Mouse (Mus musculus): ENCODE measurements at regions not wholly inside any gene's neighbourhood (a gene's known extent, or its start where the extent isn't known, plus 50 kb on each side); places are given as distances from the start of the nearest gene placed in this dataset.
A peak's percentile ranks its signal among the peaks of the same experiment; 100 is the strongest.

GRCm38 (mm10) chr13:44128506-44129274 is 344.1 kb downstream of the Cd83 start:
- DNase-seq (ENCODE audit: low spot score in 2 of 2), result no peak

DNA sequence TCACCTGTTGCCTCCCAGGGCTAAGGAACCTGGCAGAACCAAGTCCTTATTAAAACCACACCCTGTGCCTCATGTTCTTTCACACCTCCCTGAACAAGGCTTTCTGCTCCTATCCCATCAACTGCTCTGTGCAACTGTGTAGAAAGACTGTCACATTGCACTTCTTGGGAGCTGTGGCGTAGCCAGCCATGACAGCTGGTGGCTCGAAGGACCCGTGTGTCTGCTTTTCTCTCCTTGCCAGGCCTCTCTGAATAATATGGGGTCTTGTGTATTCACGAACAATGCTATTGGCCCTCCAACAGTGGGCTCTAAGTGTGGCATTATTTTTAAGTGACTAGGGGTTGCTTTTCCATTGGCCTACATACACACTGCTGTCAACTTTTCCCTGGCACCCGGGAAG is 347.3 kb downstream of the Cd83 start:
- peak in 1 of 2 experiments; percentile 21 for DNase-seq (ENCODE audit: low spot score in 2 of 2)

- no peak for DNase-seq (ENCODE audit: low spot score in 2 of 2)
Observed at GRCm38 (mm10) chr13:44132510-44132909, 347.9 kb downstream of the Cd83 start.

GRCm38 (mm10) chr13:44133436-44133835 is 348.9 kb downstream of the Cd83 start:
- no peak for DNase-seq (ENCODE audit: low spot score in 2 of 2)

- DNase-seq (ENCODE audit: low spot score in 2 of 2), result no peak
Observed at GRCm38 (mm10) chr13:44141181-44141580, 356.6 kb downstream of the Cd83 start.

- DNase-seq (ENCODE audit: low spot score in 2 of 2), result no peak
Observed at GRCm38 (mm10) chr13:44145441-44145840, 360.9 kb downstream of the Cd83 start.

DNA sequence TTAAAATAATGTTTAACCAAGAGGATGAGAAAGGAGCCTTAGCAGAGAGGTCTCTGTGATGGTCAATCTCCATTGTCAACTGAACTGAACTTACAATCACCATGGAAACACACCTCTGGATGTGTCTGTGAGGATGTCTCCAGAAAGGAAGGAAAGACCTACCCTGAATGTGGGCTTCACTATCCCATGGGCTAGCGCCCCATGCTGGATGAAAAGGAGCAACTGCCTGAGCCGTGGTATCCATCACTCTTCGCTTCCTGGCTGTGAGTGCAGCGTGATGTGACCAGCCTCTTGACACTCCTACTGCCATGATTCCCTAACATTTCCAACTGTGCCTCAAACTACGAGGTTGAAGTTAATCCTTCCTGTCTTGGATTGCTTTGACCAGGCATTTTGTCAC is 363.3 kb downstream of the Cd83 start:
- DNase-seq (ENCODE audit: low spot score in 2 of 2), result no peak

- no peak for DNase-seq (ENCODE audit: low spot score in 2 of 2)
Observed at GRCm38 (mm10) chr13:44149499-44149898, 364.9 kb downstream of the Cd83 start.

DNA sequence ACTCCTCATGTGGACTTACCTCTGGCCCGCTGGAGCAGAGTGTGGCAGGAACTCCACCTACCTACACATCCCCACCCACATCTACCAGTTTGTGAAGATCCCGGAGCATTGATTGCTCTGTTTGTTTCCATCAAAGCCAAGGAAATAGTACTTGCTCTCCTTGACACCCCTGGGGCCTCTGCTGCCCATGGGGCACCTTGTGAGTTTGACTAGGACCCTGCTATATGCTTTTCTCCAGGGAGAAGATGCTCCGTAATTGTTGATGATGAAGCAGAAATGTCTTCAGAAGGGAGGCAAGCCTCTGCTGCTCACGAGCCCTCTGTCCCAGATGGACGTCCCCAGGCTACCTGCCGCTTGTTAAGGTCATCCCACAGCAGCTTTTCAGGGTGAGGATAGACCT is 367.0 kb downstream of the Cd83 start:
- no peak for DNase-seq (ENCODE audit: low spot score in 2 of 2)

DNA sequence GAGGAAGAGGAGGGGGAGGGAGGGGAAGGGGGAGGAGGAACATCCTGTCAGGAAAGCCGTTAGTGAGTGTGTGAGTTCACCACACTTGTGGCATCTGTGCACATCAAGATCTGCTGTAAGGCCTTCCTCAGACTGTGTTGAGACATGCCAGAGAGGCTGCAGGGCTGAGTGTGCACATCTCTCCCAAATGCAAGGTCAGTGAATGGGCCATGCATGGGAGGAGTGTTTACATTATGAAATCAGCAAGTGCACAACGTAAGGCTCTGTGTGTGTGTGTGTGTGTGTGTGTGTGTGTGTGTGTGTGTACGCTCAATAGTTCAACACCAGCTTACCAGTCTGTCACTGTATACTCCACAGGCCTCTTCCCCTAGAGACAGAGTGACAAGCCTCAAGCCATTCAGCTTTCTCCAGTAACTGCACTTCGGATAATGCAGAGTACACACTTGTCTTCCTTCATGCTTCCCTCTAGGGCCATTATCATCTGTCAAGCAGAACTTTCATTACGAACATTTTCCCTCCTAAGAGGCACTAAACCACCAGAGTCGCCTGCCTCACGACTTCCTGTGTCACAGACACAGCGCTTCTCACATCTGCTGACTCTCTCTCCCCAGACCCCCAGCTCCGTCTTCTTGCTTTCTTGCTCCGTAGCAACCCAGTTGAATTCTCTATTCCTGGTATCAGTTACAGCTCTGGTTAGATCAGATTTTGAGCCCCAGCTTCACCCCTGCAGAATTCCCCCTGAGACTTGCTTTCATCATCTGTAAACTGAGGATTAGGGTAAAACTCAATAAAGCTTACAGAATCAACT is 368.4 kb downstream of the Cd83 start:
- DNase-seq (ENCODE audit: low spot score in 2 of 2), result no peak

DNA sequence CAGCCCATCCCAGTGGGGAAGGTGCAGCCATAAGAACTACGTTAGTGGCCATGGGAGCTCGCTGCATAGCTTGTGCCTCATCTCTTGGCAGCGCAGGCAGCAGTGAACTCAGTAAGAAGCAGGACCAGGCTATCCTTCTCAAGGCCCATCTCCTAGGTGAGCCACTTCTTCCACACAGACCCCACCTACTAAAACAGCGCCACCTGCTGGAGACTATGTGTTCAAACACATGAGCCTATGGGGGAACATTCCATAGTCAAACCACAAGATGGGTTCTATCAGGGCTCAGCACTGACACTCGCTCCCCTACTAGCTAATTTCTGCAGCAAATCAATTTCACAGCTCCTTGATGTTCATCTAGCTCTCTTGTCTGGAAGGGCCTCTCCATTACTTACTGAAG is 369.2 kb downstream of the Cd83 start:
- DNase-seq (ENCODE audit: low spot score in 2 of 2), result no peak

- DNase-seq (ENCODE audit: low spot score in 2 of 2), result no peak
Observed at GRCm38 (mm10) chr13:44155956-44156355, 371.4 kb downstream of the Cd83 start.

GRCm38 (mm10) chr13:44156546-44156945 is 372.0 kb downstream of the Cd83 start:
- no peak for DNase-seq (ENCODE audit: low spot score in 2 of 2)

DNA sequence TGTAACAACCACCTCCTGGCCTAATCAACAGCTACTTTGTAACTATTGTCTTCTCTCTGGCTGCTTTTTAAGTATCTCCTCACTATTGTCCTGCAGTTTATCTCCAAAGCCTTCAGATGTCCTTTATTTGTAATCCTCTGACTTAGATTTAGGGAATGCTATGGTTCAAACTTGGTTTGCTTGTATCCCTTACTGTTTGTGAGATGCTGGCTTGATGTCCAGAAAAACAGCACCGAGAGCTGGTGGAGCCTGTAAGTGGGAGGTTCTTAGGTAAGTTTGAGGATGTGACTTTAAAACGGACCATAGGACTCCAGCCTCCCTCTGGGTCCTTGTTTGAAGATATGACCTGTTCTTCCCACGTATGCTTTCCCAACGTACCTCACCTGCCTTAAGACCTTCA is 372.7 kb downstream of the Cd83 start:
- no peak for DNase-seq (ENCODE audit: low spot score in 2 of 2)

- DNase-seq (ENCODE audit: low spot score in 2 of 2), result no peak
Observed at GRCm38 (mm10) chr13:44158364-44158763, 373.8 kb downstream of the Cd83 start.

- DNase-seq (ENCODE audit: low spot score in 2 of 2), result no peak
Observed at GRCm38 (mm10) chr13:44159346-44159745, 374.8 kb downstream of the Cd83 start.

DNA sequence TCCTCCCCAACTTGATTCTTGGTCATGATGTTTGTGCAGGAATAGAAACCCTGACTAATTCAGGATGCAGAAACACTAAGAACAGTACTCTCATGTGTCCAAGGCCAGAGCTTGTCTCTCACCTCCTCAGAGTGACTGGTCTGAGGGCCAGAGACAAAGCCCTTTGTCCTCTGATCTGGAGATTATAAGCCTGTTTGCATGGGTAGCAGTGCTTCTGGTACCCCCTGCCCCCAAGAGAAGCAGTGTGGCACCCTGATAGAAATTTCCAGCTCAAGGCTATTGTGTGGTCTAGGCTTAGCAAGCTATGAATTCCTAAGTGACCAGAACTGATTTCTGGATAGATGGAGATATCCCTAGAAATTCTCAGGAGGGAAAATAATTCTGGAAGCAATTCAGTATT is 380.2 kb downstream of the Cd83 start:
- DNase-seq (ENCODE audit: low spot score in 2 of 2), result no peak

DNA sequence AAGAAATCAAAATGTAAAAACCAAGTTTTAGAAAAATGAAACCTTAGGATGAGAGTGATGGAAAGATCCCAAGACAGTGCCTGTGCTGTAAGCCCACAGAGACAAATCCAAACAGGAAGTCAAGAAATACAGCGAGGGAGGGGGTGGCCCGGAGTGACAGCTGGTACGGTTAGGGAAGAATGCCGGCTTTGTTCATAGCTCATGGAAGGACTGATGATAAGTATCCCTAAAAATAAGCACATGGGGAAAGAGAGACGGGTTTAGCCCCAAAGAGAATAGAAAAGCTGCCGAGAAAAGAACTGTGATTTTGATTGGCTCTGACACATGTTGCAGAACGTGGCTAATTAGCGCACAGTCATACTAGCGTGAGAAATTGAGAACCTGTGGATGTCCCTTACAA is 382.6 kb downstream of the Cd83 start:
- peak; percentile 15 to 38 for DNase-seq (ENCODE audit: low spot score in 2 of 2)

- no peak for DNase-seq (ENCODE audit: low spot score in 2 of 2)
Observed at GRCm38 (mm10) chr13:44168186-44168585, 383.6 kb downstream of the Cd83 start.

- no peak for DNase-seq (ENCODE audit: low spot score in 2 of 2)
Observed at GRCm38 (mm10) chr13:44171639-44172038, 387.1 kb downstream of the Cd83 start.

GRCm38 (mm10) chr13:44172701-44173100 is 388.1 kb downstream of the Cd83 start:
- no peak for DNase-seq (ENCODE audit: low spot score in 2 of 2)

GRCm38 (mm10) chr13:44174236-44174635 is 389.7 kb downstream of the Cd83 start:
- no peak for DNase-seq (ENCODE audit: low spot score in 2 of 2)
